Mouse (Mus musculus) cortical plate, adult 2 months (tissue): ENCODE data around the gene Tmem45a2.

Experiments used
- CTCF ChIP-seq: fragments of 200-500 bp; IDR thresholded peaks from 2 replicates; pipeline ENCODE4 v1.5.1; 2011; ENCODE audit warnings: mild to moderate bottlenecking, control low read depth, low read length; ENCODE audit not compliant: insufficient read depth; ENCODE audit errors: extremely low read depth
- POLR2A ChIP-seq: fragments of 200-500 bp; IDR thresholded peaks from 2 replicates; pipeline ENCODE4 v1.6.1; 2011; ENCODE audit warnings: mild to moderate bottlenecking, low read length, control low read depth; ENCODE audit not compliant: insufficient read depth; ENCODE audit errors: extremely low read depth

DNA sequence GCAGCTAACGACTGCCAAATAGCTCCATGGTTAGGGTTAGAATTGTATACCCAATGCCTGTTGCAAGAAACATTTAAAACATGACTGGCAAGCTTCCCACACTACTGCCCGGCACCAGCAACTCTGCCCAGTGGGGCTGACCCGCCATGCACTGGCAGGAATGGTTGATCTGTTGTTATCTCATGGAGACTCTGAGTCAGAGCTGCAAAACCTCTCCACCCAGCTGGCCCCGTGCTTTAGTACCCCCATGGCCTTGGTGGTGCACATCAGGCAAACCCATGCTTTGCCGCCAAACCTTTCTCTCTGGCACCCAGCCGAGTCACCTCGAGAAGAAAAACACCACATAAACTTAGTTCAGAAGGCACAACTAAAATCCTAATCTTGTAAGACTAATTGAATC lies 4.8 kb upstream of the Tmem45a2 start:
- no peak for TF ChIP-seq CTCF
- TF ChIP-seq POLR2A = no peak
